Mouse (Mus musculus): ENCODE results near the gene Ranbp2.

Ranbp2 gene

DNA sequence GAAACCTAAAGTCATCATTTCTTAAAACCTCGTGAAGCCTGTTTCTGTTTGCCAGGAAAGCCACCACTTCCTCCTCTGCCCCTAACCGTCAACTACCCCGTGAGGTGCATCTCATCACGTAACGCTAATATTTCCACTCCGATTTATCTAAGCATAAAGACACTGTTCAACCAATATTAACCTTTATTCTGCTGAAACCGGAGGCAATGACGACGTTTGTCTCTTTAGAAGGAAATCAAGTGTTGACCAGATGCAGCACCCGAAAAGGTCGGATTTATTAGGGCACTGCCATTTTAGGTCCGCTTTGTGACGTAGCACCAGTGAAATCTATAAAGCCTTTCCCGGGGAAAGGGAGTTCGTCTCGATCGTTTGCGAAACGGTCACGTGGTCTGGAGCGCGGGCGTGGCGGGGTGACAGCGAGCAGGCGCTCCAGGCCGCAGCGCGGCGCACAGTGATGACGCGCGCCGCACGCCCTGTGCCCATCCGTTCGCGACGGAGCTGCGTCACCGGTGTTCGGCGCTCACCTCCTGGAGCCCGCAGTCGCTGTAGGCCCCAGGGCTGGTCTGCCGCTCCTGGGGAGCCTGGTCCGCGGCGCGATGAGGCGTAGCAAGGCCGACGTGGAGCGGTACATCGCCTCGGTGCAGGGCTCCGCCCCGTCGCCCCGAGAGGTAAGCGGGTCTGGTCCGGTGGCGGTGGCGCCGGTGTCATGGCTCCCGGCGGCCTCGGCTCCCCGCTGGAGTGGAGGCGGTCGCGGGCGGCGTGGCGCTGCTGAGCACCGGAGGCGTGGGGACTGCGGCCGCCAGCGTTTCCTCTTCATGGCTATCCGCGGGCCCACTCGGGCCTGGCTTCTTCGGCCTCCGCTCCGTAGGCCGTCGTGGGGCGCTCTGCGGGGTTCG is at the start of gene Ranbp2:
Gene Ranbp2 (plus strand): TSS at position 537 of the 896 bp plus-strand sequence.
- peak; percentile 99 for DNase-seq (ENCODE audit: low spot score in 2 of 2)

DNA sequence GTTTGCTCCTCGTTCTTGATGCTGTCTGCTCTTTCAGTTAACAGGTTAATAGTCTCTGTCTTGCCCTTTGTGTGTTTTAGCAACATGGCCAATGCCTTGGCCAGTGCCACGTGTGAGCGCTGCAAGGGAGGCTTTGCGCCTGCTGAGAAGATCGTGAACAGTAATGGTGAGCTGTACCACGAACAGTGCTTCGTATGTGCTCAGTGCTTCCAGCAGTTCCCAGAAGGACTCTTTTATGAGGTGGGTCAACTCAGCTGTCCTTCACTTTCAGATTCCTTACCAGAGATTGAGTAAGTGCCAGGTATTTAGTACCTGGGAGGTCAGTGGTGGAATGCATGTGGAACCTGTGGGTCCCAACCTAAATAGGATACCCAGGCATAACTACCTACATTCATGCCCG is 47.8 kb upstream of the Ranbp2 start:
- peak in 1 of 2 experiments; percentile 14 for DNase-seq (ENCODE audit: low spot score in 2 of 2)

DNA sequence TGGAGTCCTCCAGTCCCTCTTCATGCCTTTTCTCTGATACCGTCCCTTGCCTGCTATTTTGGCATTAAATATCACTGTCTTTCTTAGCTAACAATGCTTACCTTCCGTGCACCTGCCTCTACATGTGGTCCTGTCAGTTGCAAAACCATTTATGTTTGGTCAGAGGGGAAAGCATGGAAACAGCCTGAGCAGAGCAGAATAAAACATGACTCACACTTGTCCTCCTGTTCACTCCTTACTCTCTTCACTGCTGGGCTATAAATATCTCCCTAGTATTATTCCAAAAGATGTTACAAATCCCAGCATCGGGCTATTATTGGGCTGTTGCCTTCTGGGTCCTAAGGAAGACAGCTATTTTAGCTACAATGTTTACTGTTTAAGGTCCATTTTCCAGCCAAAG is 44.9 kb upstream of the Ranbp2 start:
- no peak for DNase-seq (ENCODE audit: low spot score in 2 of 2)

DNA sequence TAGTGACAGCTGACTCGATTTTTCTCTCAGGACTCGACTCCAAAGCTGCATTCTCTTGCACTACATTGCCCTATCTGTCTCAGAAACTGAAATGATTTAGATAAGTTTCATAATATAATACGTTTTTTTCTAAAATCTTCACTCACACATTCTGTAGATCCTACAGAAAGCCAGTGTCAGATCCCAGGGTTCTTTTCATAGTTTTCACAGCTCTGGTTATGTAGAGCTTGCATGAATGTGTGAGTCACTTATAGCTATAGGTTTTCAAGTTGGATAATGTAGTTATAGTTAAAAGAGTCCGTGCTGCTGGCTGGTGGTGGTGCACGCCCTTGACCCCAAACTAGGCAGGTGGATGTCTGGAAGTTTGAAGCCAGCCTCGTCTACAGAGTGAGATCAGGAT is 42.1 kb upstream of the Ranbp2 start:
- no peak for DNase-seq (ENCODE audit: low spot score in 2 of 2)

DNA sequence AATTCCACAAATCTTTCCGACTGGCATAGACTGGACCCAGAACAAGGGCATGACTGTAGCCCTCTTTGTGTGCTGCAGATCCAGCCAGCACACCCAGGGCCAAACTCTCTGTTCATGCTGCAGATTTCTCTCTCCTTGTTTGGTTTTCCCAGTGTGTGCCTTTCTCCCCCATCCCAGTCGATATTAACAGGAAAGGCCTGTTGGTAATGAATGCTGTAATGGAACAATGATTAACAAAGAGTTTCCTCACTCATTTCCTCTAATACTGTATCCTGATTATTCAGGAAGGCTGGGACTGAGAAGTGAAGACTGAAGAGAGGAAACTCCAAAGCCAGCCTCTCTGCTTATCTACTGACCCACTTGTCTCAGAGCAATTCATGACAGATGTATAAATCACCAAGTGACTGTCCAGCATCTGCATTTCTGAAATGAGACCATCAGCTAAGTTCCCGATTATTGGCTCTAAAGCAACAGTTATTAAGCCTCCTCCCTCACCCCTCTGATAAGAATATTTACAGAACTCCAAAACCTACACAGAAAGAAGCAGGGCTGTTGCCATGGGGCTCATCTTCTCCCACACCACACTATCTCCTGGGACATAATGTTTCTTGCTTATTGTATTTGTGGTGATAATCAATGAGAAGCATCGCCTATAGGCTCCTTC is 41.3 kb upstream of the Ranbp2 start:
- no peak for DNase-seq (ENCODE audit: low spot score in 2 of 2)

DNA sequence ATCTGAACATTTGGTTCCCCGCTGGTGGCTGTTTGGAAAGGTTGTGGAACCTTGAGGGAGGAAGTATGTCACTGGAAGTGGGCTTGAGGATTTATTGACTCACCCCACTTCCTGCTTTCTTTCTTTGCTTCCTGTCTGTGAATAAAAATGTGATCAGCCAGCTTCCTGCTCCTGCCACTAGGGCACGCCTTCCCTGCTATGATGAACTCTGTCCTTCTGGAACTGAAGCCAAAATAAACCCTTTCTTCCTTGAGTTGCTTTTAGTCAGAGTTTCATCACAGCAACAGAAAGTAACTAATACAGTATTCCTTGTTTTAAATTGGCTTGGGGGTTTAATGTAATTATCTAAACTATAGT is 40.8 kb upstream of the Ranbp2 start:
- DNase-seq (ENCODE audit: low spot score in 2 of 2), result no peak

DNA sequence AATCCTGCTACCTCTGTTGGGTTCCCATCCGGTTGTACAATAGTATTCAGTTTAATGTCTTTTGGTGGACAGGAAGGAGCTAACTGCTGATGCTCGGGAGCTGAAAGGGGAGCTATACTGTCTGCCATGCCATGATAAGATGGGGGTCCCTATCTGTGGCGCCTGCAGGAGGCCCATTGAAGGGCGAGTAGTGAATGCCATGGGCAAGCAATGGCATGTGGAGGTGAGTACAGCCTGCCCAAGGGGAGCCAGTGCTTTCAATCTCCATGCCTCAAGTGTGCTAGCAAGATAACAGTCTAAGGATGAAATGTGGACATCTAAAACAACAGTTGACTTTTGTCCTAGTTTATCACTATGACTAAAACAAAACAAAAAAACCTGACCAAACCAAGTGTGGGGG is 34.4 kb upstream of the Ranbp2 start:
- DNase-seq (ENCODE audit: low spot score in 2 of 2), result no peak

DNA sequence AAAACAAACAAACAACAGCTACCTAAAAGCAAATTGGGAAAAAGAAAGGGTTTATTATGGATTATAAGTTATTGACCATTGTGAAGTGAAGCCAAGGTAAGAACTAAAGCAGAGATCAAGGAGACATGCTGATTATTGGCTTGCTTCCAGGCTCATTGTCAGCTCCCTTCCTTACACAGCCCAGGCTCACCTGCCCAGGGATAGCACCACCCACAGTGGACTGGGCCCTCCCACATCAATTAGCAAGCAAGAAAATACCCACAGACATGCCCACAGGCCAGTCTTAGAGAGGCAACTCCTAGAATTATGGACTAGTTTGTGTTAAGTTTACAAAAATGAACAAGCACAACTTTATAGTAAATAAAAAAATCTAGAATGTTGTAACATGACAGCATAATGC is 33.9 kb upstream of the Ranbp2 start:
- no peak for DNase-seq (ENCODE audit: low spot score in 2 of 2)

DNA sequence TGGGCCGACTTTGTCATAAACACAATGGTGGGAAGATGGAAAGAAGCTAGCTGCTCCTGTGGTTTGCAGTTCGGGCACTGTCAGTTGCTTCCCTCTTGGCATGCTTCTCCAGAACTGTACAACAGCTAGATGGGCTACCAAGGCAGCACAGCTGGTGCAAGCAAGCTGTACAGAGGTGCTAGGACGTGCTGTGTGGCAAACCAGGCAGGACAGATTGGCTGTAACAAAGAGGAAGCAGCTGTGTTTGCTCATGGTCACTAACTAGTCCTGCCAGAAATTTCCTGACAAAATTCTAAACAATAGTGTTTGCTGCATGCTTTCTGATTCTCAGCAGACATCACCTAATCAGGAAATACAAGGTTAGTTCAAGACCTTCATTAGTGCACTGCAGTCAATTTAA is 30.0 kb upstream of the Ranbp2 start:
- no peak for DNase-seq (ENCODE audit: low spot score in 2 of 2)

DNA sequence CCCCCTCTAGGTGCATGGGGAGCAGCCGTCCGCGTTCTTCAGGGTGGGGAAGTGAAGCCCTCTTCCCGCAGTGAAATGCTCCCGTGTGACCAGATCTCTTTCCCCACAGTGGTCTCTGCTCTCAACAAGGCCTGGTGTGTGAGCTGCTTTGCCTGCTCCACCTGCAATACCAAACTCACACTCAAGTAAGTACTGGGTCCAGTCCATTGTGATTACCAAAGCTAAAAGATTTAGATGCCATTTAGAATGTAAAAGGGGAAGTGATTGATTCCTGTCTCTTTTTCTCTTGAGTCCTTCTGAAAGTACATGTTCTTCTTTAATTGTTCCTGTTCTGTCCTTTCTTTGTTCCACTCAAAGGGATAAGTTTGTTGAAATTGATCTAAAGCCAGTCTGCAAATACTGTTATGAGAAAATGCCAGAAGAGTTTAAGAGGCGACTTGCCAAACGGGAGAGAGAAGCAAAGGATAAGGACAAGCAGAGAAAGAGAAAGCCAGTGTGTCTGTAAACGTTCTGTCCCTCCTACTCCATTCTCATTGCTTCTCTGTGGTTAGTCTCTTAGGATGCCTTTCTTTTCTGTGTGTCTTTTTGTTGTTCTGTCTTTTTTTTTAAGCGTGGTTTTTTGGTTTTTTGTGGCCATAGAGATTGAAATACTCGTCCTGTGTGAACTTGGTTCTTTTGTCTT is 28.3 kb upstream of the Ranbp2 start:
- no peak for DNase-seq (ENCODE audit: low spot score in 2 of 2)

DNA sequence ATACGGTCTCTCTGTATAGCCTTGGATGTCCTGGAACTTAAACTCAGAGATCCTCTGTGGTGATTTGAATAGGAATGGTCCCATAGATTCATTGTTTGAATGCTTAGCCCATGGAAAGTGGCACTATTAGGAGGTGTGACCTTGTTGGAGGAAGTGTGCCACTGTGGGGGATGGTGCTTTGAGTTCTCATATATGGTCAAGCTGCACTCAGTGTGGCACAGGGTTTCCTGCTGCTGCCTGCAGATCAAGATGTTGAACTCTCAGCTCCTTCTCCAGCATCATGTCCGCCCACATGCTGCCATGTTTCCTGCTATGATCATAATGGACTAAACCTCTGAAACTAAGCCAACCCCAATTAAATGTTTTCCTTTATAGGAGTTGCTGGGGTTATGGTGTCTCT is 18.8 kb upstream of the Ranbp2 start:
- no peak for DNase-seq (ENCODE audit: low spot score in 2 of 2)

DNA sequence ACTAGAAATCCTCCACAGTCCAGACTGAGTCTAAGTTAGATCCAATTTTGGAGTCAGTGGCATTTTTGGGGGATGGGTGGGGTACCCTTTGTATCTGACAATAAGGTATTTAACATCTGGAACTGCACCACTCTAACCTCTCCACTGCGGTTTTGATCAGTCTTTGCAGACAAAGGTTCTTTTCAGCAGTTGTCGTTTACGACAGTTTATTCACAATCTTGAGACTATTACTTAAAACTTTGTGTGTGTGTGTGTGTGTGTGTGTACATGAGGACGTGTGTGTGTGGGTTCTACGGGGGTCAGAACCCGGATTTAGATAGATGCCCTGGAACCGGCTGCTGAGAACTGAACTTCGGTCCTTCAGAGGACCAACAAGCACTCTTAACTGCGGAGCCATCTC is 870 bp upstream of the Ranbp2 start:
- peak in 1 of 2 experiments; percentile 24 for DNase-seq (ENCODE audit: low spot score in 2 of 2)

DNA sequence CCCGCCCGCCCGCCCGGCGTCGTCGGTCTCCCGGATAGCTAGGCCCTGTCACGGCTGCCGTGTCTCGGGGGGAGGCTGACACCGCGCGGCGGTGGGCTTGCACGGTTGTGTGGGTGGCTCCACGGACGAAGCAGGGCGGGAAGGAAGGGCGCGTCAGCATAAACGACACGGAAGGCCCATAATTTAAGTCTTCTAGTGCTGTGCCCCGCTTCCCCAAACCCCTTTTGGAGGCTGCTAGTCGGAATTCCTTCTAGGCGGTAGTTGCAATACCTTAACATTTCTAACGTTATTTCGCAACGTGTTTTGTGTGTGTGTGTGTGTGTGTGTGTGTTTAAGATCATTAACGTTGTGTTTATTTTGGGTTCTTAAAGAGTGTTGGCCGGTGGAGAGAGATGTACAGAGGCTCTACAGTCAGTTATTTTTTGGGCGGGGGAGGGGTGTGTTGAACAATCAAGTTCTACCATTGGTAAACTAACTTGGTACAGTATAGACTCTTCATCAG is 611 bp downstream of the Ranbp2 start:
- DNase-seq (ENCODE audit: low spot score in 2 of 2), result peak; percentile 61

DNA sequence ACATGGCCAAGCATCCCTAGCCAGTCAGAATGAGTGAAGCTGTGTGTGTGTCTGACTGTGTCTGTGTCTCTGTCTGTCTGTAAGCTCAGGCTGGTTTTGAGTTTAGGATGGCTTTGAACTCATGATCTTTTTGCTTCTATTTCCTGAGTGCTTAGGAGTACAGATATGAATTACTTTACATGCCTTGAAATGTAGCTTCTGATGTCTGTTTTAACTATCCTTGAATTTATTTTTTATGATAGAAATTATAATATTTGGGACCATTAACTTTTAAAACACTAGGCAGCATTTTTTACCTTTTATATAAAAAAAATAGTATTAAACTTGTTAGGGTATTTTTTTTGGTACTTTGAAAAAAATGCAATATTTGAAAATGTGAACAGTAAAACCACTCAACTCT is 4.9 kb downstream of the Ranbp2 start:
- no peak for DNase-seq (ENCODE audit: low spot score in 2 of 2)

DNA sequence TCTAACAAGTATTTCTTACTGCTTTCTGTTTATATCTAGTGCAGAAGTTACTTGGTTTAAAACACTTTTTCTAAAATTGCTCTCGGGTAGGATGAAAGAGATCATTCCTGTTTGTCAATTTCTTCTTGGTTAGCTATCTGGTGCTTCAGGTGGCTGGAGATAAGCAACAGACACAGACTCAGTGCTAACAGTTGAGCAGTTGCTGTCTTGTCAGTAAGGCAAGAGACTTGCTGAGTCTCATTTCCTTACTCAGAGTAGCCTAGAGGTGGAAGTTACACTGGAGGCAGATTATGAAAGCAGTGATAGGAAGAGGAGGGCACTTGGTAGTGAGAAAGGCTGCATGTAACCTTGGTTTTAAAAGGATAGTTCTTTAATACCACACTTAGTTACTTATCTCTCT is 5.5 kb downstream of the Ranbp2 start:
- no peak for DNase-seq (ENCODE audit: low spot score in 2 of 2)

DNA sequence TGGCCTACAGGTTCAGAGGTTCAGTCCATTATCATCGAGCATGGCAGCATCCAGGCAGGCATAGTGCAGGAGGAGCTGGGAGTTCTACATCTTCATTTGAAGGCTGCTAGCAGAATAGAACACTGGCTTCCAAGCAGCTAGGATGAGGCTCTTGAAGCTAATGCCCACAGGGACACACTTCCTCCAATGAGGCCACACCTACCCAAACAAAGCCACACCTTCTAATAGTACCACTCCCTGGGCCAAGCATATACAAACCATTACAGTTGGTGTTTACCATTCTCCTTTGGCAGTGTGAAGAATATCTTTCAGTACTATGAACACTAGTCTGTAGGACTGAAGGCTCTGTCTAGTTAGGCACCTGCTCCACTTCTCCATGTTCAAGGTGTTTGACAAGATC is 13.2 kb downstream of the Ranbp2 start:
- no peak for DNase-seq (ENCODE audit: low spot score in 2 of 2)

DNA sequence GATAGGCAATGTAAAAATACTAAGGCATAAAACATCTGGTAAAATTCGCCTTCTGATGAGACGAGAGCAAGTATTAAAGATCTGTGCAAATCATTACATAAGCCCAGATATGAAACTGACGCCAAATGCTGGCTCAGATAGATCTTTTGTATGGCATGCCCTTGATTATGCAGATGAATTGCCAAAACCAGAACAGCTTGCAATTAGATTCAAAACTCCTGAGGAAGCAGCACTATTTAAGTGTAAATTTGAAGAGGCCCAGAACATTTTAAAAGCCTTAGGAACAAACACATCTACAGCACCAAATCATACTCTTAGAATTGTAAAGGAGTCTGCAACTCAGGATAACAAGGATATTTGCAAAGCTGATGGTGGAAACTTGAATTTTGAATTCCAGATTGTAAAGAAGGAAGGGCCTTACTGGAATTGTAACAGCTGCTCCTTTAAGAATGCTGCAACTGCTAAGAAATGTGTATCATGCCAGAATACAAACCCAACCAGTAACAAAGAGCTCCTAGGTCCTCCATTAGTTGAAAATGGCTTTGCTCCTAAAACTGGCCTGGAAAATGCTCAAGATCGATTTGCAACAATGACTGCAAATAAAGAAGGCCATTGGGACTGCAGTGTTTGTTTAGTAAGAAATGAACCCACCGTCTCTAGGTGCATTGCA is 30.5 kb downstream of the Ranbp2 start:
- no peak for DNase-seq (ENCODE audit: low spot score in 2 of 2)

DNA sequence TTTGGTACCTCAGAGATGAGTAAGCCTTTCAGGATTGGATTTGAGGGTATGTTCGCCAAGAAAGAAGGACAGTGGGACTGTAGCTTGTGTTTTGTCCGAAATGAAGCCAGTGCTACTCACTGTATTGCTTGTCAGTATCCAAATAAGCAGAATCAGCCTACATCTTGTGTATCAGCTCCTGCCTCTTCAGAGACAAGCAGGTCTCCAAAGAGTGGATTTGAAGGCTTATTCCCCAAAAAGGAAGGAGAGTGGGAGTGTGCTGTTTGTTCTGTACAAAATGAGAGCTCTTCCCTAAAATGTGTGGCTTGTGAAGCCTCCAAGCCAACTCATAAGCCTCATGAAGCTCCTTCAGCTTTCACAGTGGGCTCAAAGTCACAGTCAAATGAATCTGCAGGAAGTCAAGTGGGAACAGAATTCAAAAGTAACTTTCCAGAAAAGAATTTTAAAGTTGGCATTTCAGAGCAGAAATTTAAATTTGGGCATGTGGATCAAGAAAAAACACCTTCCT is 31.4 kb downstream of the Ranbp2 start:
- no peak for DNase-seq (ENCODE audit: low spot score in 2 of 2)

DNA sequence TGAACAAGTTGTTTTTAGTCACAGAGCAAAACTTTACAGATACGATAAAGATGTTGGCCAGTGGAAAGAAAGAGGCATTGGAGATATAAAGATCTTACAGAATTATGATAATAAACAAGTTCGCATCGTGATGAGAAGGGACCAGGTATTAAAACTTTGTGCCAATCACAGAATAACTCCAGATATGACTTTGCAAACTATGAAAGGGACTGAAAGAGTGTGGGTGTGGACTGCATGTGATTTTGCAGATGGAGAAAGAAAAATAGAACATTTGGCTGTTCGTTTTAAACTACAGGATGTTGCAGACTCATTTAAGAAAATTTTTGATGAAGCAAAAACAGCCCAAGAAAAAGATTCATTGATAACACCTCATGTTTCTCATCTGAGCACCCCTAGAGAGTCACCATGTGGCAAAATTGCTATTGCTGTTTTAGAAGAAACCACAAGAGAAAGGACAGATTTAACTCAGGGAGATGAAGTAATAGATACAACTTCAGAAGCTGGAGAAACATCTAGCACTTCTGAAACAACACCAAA is 33.3 kb downstream of the Ranbp2 start:
- no peak for DNase-seq (ENCODE audit: low spot score in 2 of 2)

DNA sequence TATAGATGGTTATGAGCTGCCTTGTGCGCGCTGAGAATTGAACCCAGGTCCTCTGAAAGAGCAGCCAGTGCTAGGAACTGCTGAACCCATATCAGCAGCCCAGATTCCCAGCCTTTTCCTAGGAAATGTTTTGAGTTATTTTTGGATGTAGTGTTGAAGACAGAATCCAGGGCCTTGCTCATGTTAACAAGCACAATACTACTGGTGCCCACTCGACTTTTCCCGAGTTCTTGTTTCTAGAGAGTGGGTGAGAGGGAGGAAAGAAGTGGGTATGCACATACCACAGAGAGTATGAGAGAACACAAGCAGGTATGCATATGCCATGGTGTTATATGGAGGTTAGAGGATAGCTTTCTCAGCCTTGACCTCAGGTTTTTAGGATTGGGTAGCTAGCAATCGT is 44.3 kb downstream of the Ranbp2 start:
- no peak for DNase-seq (ENCODE audit: low spot score in 2 of 2)

DNA sequence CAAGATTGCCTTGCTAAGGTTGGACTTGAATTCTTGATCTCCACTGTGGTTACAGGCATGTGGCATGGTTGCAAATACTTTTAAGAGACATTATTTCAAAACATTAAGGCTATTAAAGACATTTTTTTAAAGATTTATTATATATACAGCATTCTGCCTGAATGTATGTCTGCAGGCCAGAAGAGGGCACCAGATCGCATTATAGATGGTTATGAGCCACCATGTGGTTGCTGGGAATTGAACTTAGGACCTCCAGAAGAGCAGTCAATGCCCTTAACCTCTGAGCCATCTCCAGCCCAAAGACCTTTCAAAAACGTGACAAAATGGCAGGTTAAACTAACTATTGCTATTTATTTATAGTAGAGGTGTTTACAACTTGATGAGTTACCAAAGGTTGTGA is 48.9 kb downstream of the Ranbp2 start:
- no peak for DNase-seq (ENCODE audit: low spot score in 2 of 2)

DNA sequence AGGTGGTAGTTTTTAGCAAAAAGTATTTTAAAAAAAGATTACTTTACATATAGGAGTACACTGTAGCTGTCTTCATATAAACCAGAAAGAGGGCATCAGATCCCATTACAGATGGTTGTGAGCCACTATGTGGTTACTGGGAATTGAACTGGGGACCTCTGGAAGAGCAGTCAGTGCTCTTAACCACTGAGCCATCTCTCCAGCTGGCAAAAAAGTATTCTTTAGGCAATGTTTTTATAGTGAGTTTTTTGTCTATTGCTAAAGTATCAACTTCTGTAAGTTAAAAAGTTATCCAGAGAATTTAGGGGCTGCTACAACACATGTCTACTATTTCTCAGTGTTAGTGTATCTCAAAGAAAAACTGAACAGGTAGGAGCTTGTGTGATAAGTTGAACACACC is 50.0 kb downstream of the Ranbp2 start:
- no peak for DNase-seq (ENCODE audit: low spot score in 2 of 2)

All from right cerebral cortex, postnatal 10 days (tissue).